Mouse (Mus musculus) kidney, embryonic 14.5 days (tissue): ENCODE measurements around the gene Xcr1. TPM values are rescaled to one million over a fixed set of nuclear protein-coding genes. Genes with fewer than 3 reads are reported as not detected.

ENCODE experiments used
- ATAC-seq: fragments of 200-750 bp; cut with Nextera tagmentation; 2 replicates; pipeline ENCODE4 v1.8.0; 2017; ENCODE audit warnings: moderate number of reproducible peaks, mild to moderate bottlenecking, moderate TSS enrichment, moderate library complexity; ENCODE audit not compliant: low FRiP score, low TSS enrichment
- H3K27ac ChIP-seq: fragments of 300-500 bp; sonication (generic); 2 replicates; pipeline ENCODE4 v1.5.1; 2014; ENCODE audit warnings: low read depth, mild to moderate bottlenecking, low read length, moderate library complexity, mixed read lengths
- H3K27me3 ChIP-seq: fragments of 300-500 bp; sonication (generic); 2 replicates; pipeline ENCODE4 v1.6.1; 2014; ENCODE audit warnings: mild to moderate bottlenecking, low read length; ENCODE audit not compliant: control insufficient read depth, insufficient read depth
- H3K36me3 ChIP-seq: fragments of 300-500 bp; sonication (generic); 2 replicates; pipeline ENCODE4 v1.6.1; 2014; ENCODE audit warnings: low read length, mixed read lengths; ENCODE audit not compliant: control insufficient read depth, insufficient read depth
- H3K4me1 ChIP-seq: fragments of 300-500 bp; sonication (generic); 2 replicates; pipeline ENCODE4 v1.6.1; 2014; ENCODE audit warnings: low read length, mixed read lengths; ENCODE audit not compliant: control insufficient read depth, insufficient read depth
- H3K4me2 ChIP-seq: fragments of 300-500 bp; sonication (generic); replicated peaks from 2 replicates; pipeline ENCODE4 v1.6.1; 2014; ENCODE audit warnings: low read depth, mild to moderate bottlenecking, low read length
- H3K4me3 ChIP-seq: fragments of 300-500 bp; sonication (generic); 2 replicates; pipeline ENCODE4 v1.5.1; 2014; ENCODE audit warnings: mild to moderate bottlenecking, low read length
- H3K9ac ChIP-seq: fragments of 300-500 bp; sonication (generic); 2 replicates; pipeline ENCODE4 v1.6.1; 2014; ENCODE audit warnings: low read depth, mild to moderate bottlenecking, low read length, moderate library complexity
- H3K9me3 ChIP-seq: fragments of 300-500 bp; sonication (generic); 2 replicates; pipeline ENCODE4 v1.6.1; 2016; ENCODE audit warnings: low read length; ENCODE audit not compliant: control insufficient read depth
- WGBS: fragments of 180-500 bp; shearing (Covaris S2); extraction: QIAGEN DNeasy Blood & Tissue Kit; methylation state at CpG from one replicate; pipeline ENCODE4 v1.1.7; 2014; 5-methylcytosine and 5-hydroxymethylcytosine counted together
- polyA plus RNA-seq: library from polyadenylated mRNA; unstranded; fragments of >200 nt; fragmentation: Nextera tagmentation; extraction: Ambion mirVana; gene quantifications from 2 replicates; pipeline ENCODE4 v1.2.1, GENCODE M21; 2014

The Xcr1 gene
- polyA plus RNA-seq, 1 experiment from 2014 or later = not detected

DNA sequence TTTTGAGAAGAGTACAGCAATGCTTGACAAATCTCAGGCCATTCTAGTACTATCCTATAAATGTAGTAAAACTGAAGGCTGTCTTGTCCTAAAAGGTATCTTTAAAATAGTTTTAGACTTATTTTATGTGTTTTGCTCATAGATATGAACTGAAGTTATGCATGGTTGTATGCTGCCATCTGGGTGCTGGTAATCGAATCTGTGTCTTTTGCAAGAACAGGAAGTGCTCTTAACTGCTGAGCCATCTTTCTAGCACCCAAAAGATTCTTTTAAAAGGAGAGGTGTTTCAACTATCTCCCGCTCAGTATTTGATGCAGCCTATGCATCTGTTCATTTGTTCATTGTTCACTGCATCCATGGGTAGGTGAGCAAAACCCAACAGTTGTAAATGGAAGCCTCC lies 56.6 kb downstream of the Xcr1 start:
- Histone ChIP-seq H3K4me3 (no peak overlapping the region), H3K9ac (no peak overlapping the region), H3K9me3 (no peaks in the 10 kb centered on the region), H3K27me3 (no peaks in the 10 kb centered on the region), H3K36me3 (peaks cover 13% of the 10 kb centered on the region; the same call in 1 of the 2 replicates), H3K4me1 (no peaks in the 10 kb centered on the region), H3K4me2 (no peak overlapping the region), H3K27ac (no peak overlapping the region)
- 84% methylated on average over 2 of the region's 2 CpGs for WGBS
- ATAC-seq = no peak

DNA sequence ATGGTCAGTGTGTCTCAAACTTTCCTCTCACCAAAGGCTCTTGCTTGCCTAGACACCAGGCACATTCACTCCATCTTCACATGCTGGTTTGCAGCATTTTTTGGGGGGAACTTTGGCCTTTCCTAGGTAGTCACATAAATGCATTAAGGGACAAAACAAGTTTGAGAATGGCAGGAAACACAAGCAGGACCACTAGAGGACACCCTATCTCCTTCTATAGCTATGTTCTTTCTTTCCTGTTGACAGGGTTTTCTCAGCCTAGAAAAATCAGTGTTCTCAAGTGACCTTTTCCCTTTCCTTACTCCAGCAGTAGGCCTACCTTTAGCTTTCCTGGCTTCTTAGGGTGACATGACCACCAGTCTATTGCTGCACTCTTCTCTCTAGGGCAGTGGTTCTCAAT lies 58.9 kb downstream of the Xcr1 start:
- no peak for ATAC-seq
- Histone ChIP-seq H3K9ac (no peak overlapping the region), H3K27ac (no peak overlapping the region), H3K4me3 (no peak overlapping the region), H3K36me3 (peaks cover 12% of the 10 kb centered on the region; the same call in 1 of the 2 replicates), H3K4me2 (no peak overlapping the region), H3K4me1 (no peaks in the 10 kb centered on the region), H3K27me3 (no peaks in the 10 kb centered on the region), H3K9me3 (no peaks in the 10 kb centered on the region)

DNA sequence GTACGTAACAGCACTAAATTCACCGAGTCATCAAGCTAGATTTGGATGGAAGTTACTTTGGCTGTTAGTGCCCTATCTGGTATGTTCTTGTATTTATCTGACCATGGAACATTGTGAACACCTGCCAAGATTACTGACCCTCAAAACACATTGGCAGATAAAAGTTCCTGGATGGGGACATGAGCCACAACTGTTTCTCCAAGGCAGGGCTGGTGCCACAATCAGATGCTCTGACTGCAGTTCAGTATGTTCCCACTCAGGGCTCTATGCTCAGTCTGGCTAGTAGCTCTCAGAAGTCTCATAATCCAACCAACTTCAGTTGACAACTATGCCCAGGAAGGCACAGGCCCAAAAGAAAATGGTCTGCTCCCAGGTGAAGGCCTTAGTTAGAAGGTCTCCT lies 59.4 kb downstream of the Xcr1 start:
- Histone ChIP-seq H3K4me1 (no peaks in the 10 kb centered on the region), H3K9ac (no peak overlapping the region), H3K4me2 (no peak overlapping the region), H3K27ac (no peak overlapping the region), H3K9me3 (no peaks in the 10 kb centered on the region), H3K4me3 (no peak overlapping the region), H3K36me3 (peaks cover 12% of the 10 kb centered on the region; the same call in 1 of the 2 replicates), H3K27me3 (no peaks in the 10 kb centered on the region)
- WGBS = 95% methylated on average over 2 of the region's 2 CpGs
- no peak for ATAC-seq

Other genes starting within 250 kb of the Xcr1 start
- gene Slc6a20b, start 229.5 kb downstream of the Xcr1 start, polyA plus RNA-seq = 0.32 and 0.41 TPM in 2 replicates
- gene Ccr9, start 183.6 kb downstream of the Xcr1 start, polyA plus RNA-seq = 0.18 and 0.23 TPM in 2 replicates
- 0.10 and 0.88 TPM in 2 replicates for gene Slc6a20a, start 183.1 kb downstream of the Xcr1 start, polyA plus RNA-seq
- gene Lztfl1, start 144.3 kb downstream of the Xcr1 start, polyA plus RNA-seq = 62.0 and 66.9 TPM in 2 replicates
- gene Cxcr6, start 55.6 kb downstream of the Xcr1 start, polyA plus RNA-seq = 0.17 and 0.22 TPM in 2 replicates
- 10.6 and 13.2 TPM in 2 replicates for gene Fyco1, start 10.1 kb downstream of the Xcr1 start, polyA plus RNA-seq
- gene Ccr1, start 106.7 kb upstream of the Xcr1 start, polyA plus RNA-seq = 1.8 and 2.9 TPM in 2 replicates
- gene Ccr1l1, start 116.4 kb upstream of the Xcr1 start, polyA plus RNA-seq = not detected in 2 replicates
- not detected in 2 replicates for gene Ccr3, start 159.9 kb upstream of the Xcr1 start, polyA plus RNA-seq
- gene Ccr2, start 239.9 kb upstream of the Xcr1 start, polyA plus RNA-seq = 1.6 and 1.9 TPM in 2 replicates